Mouse (Mus musculus) erythroblast, adult 5-6 weeks (primary cell): ENCODE results near the gene Fbl. TPM values are rescaled to one million over a fixed set of nuclear protein-coding genes. Genes with fewer than 3 reads are reported as not detected.

ENCODE experiments used
- total RNA-seq, 2 experiments: library from RNA; stranded (forward) in 1 of 2; stranded (reverse) in 1 of 2; fragments of 150-400 nt in 1 of 2; fragments of 200-764, 138-1000 nt in 1 of 2; gene quantifications; 2 replicates each; pipeline versions ENCODE4 v1.2.3 to v1.2.4; 2015 to 2017; ENCODE audit warnings: low replicate concordance in 2 of 2

The Fbl gene
- total RNA-seq, 2 experiments from 2014 or later = 12.5 to 22.2 TPM

Other genes with a start within 250 kb of the Fbl start
- 3.3 TPM in 1 of 2 replicates, not detected in the other for gene Zfp974, start 240.2 kb upstream of the Fbl start, total RNA-seq (2015; ENCODE audit: low replicate concordance)
- gene Zfp974, start 240.2 kb upstream of the Fbl start, total RNA-seq (2017; ENCODE audit: low replicate concordance) = 0.14 TPM in 1 of 2 replicates, not detected in the other
- gene Zfp780b, start 190.5 kb upstream of the Fbl start, total RNA-seq (2015; ENCODE audit: low replicate concordance) = 3.1 and 3.8 TPM in 2 replicates
- 3.2 and 3.6 TPM in 2 replicates for gene Zfp780b, start 190.5 kb upstream of the Fbl start, total RNA-seq (2017; ENCODE audit: low replicate concordance)
- gene Zfp850, start 155.6 kb upstream of the Fbl start, total RNA-seq (2015; ENCODE audit: low replicate concordance) = 0.38 and 2.3 TPM in 2 replicates
- 0.43 and 0.84 TPM in 2 replicates for gene Zfp850, start 155.6 kb upstream of the Fbl start, total RNA-seq (2017; ENCODE audit: low replicate concordance)
- 42.7 and 43.7 TPM in 2 replicates for gene Psmc4, start 119.6 kb upstream of the Fbl start, total RNA-seq (2015; ENCODE audit: low replicate concordance)
- gene Psmc4, start 119.6 kb upstream of the Fbl start, total RNA-seq (2017; ENCODE audit: low replicate concordance) = 36.5 and 39.1 TPM in 2 replicates
- not detected in 2 replicates for gene Fcgbp, start 98.5 kb upstream of the Fbl start, total RNA-seq (2015; ENCODE audit: low replicate concordance)
- not detected in 2 replicates for gene Fcgbp, start 98.5 kb upstream of the Fbl start, total RNA-seq (2017; ENCODE audit: low replicate concordance)
- gene 9530053A07Rik, start 40.2 kb upstream of the Fbl start, total RNA-seq (2015; ENCODE audit: low replicate concordance) = not detected in 2 replicates
- gene 9530053A07Rik, start 40.2 kb upstream of the Fbl start, total RNA-seq (2017; ENCODE audit: low replicate concordance) = 0.28 TPM in 1 of 2 replicates, not detected in the other
- gene Dyrk1b, start 9.8 kb downstream of the Fbl start, total RNA-seq (2015; ENCODE audit: low replicate concordance) = 2.1 and 4.6 TPM in 2 replicates
- gene Dyrk1b, start 9.8 kb downstream of the Fbl start, total RNA-seq (2017; ENCODE audit: low replicate concordance) = 6.4 and 6.6 TPM in 2 replicates
- gene Eid2, start 98.2 kb downstream of the Fbl start, total RNA-seq (2015; ENCODE audit: low replicate concordance) = not detected in 2 replicates
- gene Eid2, start 98.2 kb downstream of the Fbl start, total RNA-seq (2017; ENCODE audit: low replicate concordance) = 0.34 and 0.42 TPM in 2 replicates
- 0.58 TPM in 1 of 2 replicates, not detected in the other for gene Eid2b, start 108.0 kb downstream of the Fbl start, total RNA-seq (2015; ENCODE audit: low replicate concordance)
- 1.7 and 3.0 TPM in 2 replicates for gene Eid2b, start 108.0 kb downstream of the Fbl start, total RNA-seq (2017; ENCODE audit: low replicate concordance)
- gene Selenov, start 121.5 kb downstream of the Fbl start, total RNA-seq (2015; ENCODE audit: low replicate concordance) = not detected in 2 replicates
- gene Selenov, start 121.5 kb downstream of the Fbl start, total RNA-seq (2017; ENCODE audit: low replicate concordance) = not detected in 2 replicates
- not detected in 2 replicates for gene Dll3, start 132.5 kb downstream of the Fbl start, total RNA-seq (2015; ENCODE audit: low replicate concordance)
- gene Dll3, start 132.5 kb downstream of the Fbl start, total RNA-seq (2017; ENCODE audit: low replicate concordance) = not detected in 2 replicates
- 6.3 and 13.2 TPM in 2 replicates for gene Timm50, start 142.4 kb downstream of the Fbl start, total RNA-seq (2015; ENCODE audit: low replicate concordance)
- 6.7 and 9.4 TPM in 2 replicates for gene Timm50, start 142.4 kb downstream of the Fbl start, total RNA-seq (2017; ENCODE audit: low replicate concordance)
- gene Supt5, start 169.0 kb downstream of the Fbl start, total RNA-seq (2015; ENCODE audit: low replicate concordance) = 15.9 and 18.6 TPM in 2 replicates
- gene Supt5, start 169.0 kb downstream of the Fbl start, total RNA-seq (2017; ENCODE audit: low replicate concordance) = 21.6 and 24.4 TPM in 2 replicates
- gene Rps16, start 180.9 kb downstream of the Fbl start, total RNA-seq (2015; ENCODE audit: low replicate concordance) = 649 and 667 TPM in 2 replicates
- 67.6 and 181 TPM in 2 replicates for gene Rps16, start 180.9 kb downstream of the Fbl start, total RNA-seq (2017; ENCODE audit: low replicate concordance)
- gene Plekhg2, start 202.9 kb downstream of the Fbl start, total RNA-seq (2015; ENCODE audit: low replicate concordance) = 4.4 and 6.1 TPM in 2 replicates
- 0.98 and 4.1 TPM in 2 replicates for gene Plekhg2, start 202.9 kb downstream of the Fbl start, total RNA-seq (2017; ENCODE audit: low replicate concordance)
- 47.0 and 53.2 TPM in 2 replicates for gene Zfp36, start 210.5 kb downstream of the Fbl start, total RNA-seq (2015; ENCODE audit: low replicate concordance)
- 7.7 and 15.1 TPM in 2 replicates for gene Zfp36, start 210.5 kb downstream of the Fbl start, total RNA-seq (2017; ENCODE audit: low replicate concordance)
- 6.3 and 9.0 TPM in 2 replicates for gene Med29, start 223.0 kb downstream of the Fbl start, total RNA-seq (2015; ENCODE audit: low replicate concordance)
- 3.4 TPM in 1 of 2 replicates, not detected in the other for gene Med29, start 223.0 kb downstream of the Fbl start, total RNA-seq (2017; ENCODE audit: low replicate concordance)
- 26.1 and 32.9 TPM in 2 replicates for gene Paf1, start 223.2 kb downstream of the Fbl start, total RNA-seq (2015; ENCODE audit: low replicate concordance)
- gene Paf1, start 223.2 kb downstream of the Fbl start, total RNA-seq (2017; ENCODE audit: low replicate concordance) = 16.7 and 24.7 TPM in 2 replicates